In the genomic region with DNA sequence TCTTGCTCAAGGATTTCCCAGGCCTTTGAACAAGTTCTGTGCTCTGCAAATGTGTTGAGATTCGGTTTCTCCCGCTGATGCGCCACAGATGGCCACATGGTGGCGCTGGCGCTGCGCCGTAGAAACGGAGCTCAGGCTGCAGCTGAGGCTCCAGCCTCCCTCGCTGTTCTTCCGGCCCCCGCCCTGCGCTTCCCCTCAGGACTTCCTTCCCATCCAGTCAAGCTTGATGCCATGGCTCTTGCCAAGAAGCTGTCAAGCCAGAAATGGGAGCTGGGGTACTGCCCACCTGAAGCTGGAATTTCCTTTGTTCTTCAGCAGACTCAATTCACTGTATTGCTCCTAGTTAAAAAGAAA, we compare ENCODE assay signal across 7 mouse cellular contexts.
DNase-seq lines count a peak whose midpoint lies in the region; ATAC-seq lines count a peak whose summit lies in the region.

No protein-coding gene starts in this region.

- peaks cover 13% of the 10 kb centered on the region for H3K4me1 ChIP-seq in embryonic facial prominence, embryonic 13.5 days
- H3K4me1 ChIP-seq in limb, embryonic 12.5 days (replicated peaks), result 0 out of 2 replicates have a peak, but pooled peaks cover 3% of the 10 kb centered on the region
- 0 out of 2 replicates have a peak, but pooled peaks cover 5% of the 10 kb centered on the region for H3K4me1 ChIP-seq in midbrain, embryonic 16.5 days (ENCODE audit: control insufficient read depth, insufficient read depth, low read length)
- H3K4me1 ChIP-seq in stomach, embryonic 15.5 days, result no peaks in the 10 kb centered on the region

- H3K4me2 ChIP-seq in embryonic facial prominence, embryonic 13.5 days, result peak overlapping the region; percentile 20; the same call in 1 of the 2 replicates
- H3K4me2 ChIP-seq in limb, embryonic 12.5 days, result no peak overlapping the region; the same call in 1 of the 2 replicates
- H3K4me2 ChIP-seq in midbrain, embryonic 16.5 days (ENCODE audit: low read length), result peak overlapping the region; percentile 33; the same call in 1 of the 2 replicates
- H3K4me2 ChIP-seq in stomach, embryonic 15.5 days, result peak overlapping the region; percentile 14; the same call in 1 of the 2 replicates

- under 1% methylated on average over 12 of the region's 12 CpGs for WGBS in embryonic facial prominence, embryonic 13.5 days
- 0% methylated on average over 12 of the region's 12 CpGs for WGBS in limb, embryonic 12.5 days
- 1% methylated on average over 12 of the region's 12 CpGs for WGBS in midbrain, embryonic 16.5 days
- 0% methylated on average over 12 of the region's 12 CpGs for WGBS in stomach, embryonic 15.5 days

- no peaks in the 10 kb centered on the region for H3K36me3 ChIP-seq in embryonic facial prominence, embryonic 13.5 days
- no peaks in the 10 kb centered on the region for H3K36me3 ChIP-seq in limb, embryonic 12.5 days
- H3K36me3 ChIP-seq in midbrain, embryonic 16.5 days (ENCODE audit: control insufficient read depth, insufficient read depth, low read length), result no peaks in the 10 kb centered on the region
- H3K36me3 ChIP-seq in stomach, embryonic 15.5 days, result no peaks in the 10 kb centered on the region

- H3K9me3 ChIP-seq in embryonic facial prominence, embryonic 13.5 days, result no peaks in the 10 kb centered on the region
- H3K9me3 ChIP-seq in limb, embryonic 12.5 days, result no peaks in the 10 kb centered on the region
- no peaks in the 10 kb centered on the region for H3K9me3 ChIP-seq in midbrain, embryonic 16.5 days (replicated peaks; ENCODE audit: control insufficient read depth, low read length, poor library complexity, severe bottlenecking)
- no peaks in the 10 kb centered on the region for H3K9me3 ChIP-seq in stomach, embryonic 15.5 days

- no peak overlapping the region for H3K4me3 ChIP-seq in embryonic facial prominence, embryonic 13.5 days
- H3K4me3 ChIP-seq in limb, embryonic 12.5 days (replicated peaks), result no peak overlapping the region
- H3K4me3 ChIP-seq in midbrain, embryonic 16.5 days (ENCODE audit: low read depth, low read length), result no peak overlapping the region
- no peak overlapping the region for H3K4me3 ChIP-seq in stomach, embryonic 15.5 days (replicated peaks)

- H3K27me3 ChIP-seq in embryonic facial prominence, embryonic 13.5 days, result no peaks in the 10 kb centered on the region
- no peaks in the 10 kb centered on the region; the same call in 1 of the 2 replicates for H3K27me3 ChIP-seq in limb, embryonic 12.5 days
- no peaks in the 10 kb centered on the region for H3K27me3 ChIP-seq in midbrain, embryonic 16.5 days (ENCODE audit: control insufficient read depth, insufficient read depth, low read depth, low read length)
- H3K27me3 ChIP-seq in stomach, embryonic 15.5 days (replicated peaks), result no peaks in the 10 kb centered on the region

- H3K27ac ChIP-seq in embryonic facial prominence, embryonic 13.5 days, result 0 out of 2 replicates have a peak overlapping the region, but pooled peaks have one; percentile 24
- no peak overlapping the region for H3K27ac ChIP-seq in limb, embryonic 12.5 days
- no peak overlapping the region for H3K27ac ChIP-seq in midbrain, embryonic 16.5 days (ENCODE audit: low read length)
- H3K27ac ChIP-seq in stomach, embryonic 15.5 days, result peak overlapping the region; percentile 5; the same call in 1 of the 2 replicates

- H3K9ac ChIP-seq in embryonic facial prominence, embryonic 13.5 days, result peak overlapping the region; percentile 40; the same call in 1 of the 2 replicates
- no peak overlapping the region for H3K9ac ChIP-seq in limb, embryonic 12.5 days (replicated peaks)
- H3K9ac ChIP-seq in midbrain, embryonic 16.5 days (ENCODE audit: low read depth, low read length), result 0 out of 2 replicates have a peak overlapping the region, but pooled peaks have one; percentile 20
- H3K9ac ChIP-seq in stomach, embryonic 15.5 days, result no peak overlapping the region

- peak; percentile 84 for ATAC-seq in embryonic facial prominence, embryonic 13.5 days (ENCODE audit: insufficient number of reproducible peaks, insufficient read depth, low FRiP score, low TSS enrichment, low read depth)
- peak; percentile 88 for ATAC-seq in limb, embryonic 12.5 days (ENCODE audit: insufficient number of reproducible peaks, insufficient read depth, low FRiP score, low TSS enrichment, low read depth)
- ATAC-seq in midbrain, embryonic 16.5 days, result peak; percentile 98
- 0 out of 2 replicates have a peak, but pooled peaks have one; percentile 66 for ATAC-seq in stomach, embryonic 15.5 days (ENCODE audit: insufficient read depth, low FRiP score, low read depth)

- peak; percentile 91 for DNase-seq in brain, adult 2 months (ENCODE audit: low read depth, low spot score)
- DNase-seq in heart, adult 9 months (ENCODE audit: low spot score in 2 of 2), result peak; percentile 87 to 93
- peak; percentile 92 for DNase-seq in kidney, adult 9 months

Comparison
In these comparisons a context has a peak if more than half of its experiments do, and no peak if none do; other contexts are left out.
1. H3K27ac ChIP-seq: peak in embryonic facial prominence, embryonic 13.5 days (single experiment) and stomach, embryonic 15.5 days (single experiment); none in limb, embryonic 12.5 days (single experiment) and midbrain, embryonic 16.5 days (single experiment).
2. H3K9ac ChIP-seq: peak in embryonic facial prominence, embryonic 13.5 days (single experiment) and midbrain, embryonic 16.5 days (single experiment); none in limb, embryonic 12.5 days (single experiment) and stomach, embryonic 15.5 days (single experiment).
3. Peak in every context shown above with its lines, with median percentiles within 50 percentile points of each other: DNase-seq and ATAC-seq.